Mouse (Mus musculus) ovary, postnatal 36 days (tissue): ENCODE measurements around the gene Kcnh8.

Experiments used
- DNase-seq: peaks from one replicate; pipeline ENCODE4 v3.0.0; 2022; ENCODE audit warnings: low spot score, mixed read lengths

Kcnh8 gene

GRCm38 (mm10) chr17:52602093-52602780 lies at the start of gene Kcnh8:
Gene Kcnh8 (plus strand): TSS chr17:52602709.
- DNase-seq = peak; percentile 2

- peak; percentile 3 for DNase-seq
Observed at GRCm38 (mm10) chr17:52559961-52560720, 42.4 kb upstream of the Kcnh8 start.

DNA sequence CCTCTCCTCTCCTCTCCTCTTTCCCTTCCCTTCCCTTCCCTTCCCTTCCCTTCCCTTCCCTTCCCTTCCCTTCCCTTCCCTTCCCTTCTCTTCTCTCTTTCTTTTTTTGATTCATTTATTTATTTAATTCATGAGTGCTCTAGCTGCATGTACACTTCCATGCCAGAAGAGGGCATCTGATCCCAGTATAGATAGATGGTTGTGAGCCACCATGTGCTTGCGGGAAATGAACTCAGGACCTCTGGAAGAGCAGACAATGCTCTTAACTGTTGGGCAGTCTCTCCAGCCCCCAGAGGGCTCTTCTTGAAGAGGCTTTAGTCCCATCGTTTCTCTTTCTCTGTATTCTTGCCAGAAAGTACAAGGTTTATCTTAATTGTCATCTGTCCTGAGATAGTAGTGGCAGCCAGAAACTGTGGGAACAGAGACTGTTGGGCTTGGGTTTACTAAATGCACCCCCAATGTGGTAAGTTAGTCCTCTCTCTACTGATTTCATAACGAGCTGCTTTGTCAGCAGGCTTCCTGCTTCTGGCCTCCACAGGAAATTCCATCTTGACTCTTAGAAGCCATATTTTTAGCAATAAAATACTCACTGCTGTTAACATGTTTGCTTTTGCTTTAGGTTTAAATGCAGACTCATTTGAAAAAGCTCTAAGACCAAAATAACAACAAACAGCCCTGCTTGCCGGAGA lies 36.9 kb upstream of the Kcnh8 start:
- no peak for DNase-seq

GRCm38 (mm10) chr17:52569584-52570270 lies 32.8 kb upstream of the Kcnh8 start:
- DNase-seq = no peak

- no peak for DNase-seq
Observed at GRCm38 (mm10) chr17:52572229-52572628, 30.3 kb upstream of the Kcnh8 start.

GRCm38 (mm10) chr17:52591503-52592194 lies 10.9 kb upstream of the Kcnh8 start:
- no peak for DNase-seq

- DNase-seq = no peak
Observed at GRCm38 (mm10) chr17:52599141-52599540, 3.4 kb upstream of the Kcnh8 start.

GRCm38 (mm10) chr17:52600882-52601371 lies 1.6 kb upstream of the Kcnh8 start:
- peak; percentile 21 for DNase-seq

- no peak for DNase-seq
Observed at GRCm38 (mm10) chr17:52602781-52603170, 267 bp downstream of the Kcnh8 start.

- peak; percentile 13 for DNase-seq
Observed at GRCm38 (mm10) chr17:52603411-52603810, 902 bp downstream of the Kcnh8 start.

- no peak for DNase-seq
Observed at GRCm38 (mm10) chr17:52611382-52611781, 8.9 kb downstream of the Kcnh8 start.

GRCm38 (mm10) chr17:52649186-52649585 lies 46.7 kb downstream of the Kcnh8 start:
- DNase-seq = no peak

DNA sequence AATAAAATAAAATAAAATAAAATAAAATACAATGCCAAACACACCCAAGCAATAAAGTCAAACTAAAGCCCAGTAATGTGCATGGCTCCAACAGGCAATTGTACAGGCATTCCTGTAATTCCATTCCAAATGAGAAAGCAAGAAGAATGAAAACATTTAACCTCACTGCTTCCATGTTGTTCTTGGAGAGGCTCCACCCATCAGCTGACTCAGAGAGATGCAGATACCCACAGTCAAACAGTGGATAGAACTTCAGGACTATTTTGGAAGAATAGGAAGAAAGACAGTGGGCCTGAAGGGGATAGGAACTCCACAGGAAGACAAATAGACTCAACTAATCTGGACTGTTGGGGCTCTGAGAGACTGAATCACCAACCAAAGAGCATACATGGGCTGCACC lies 89.5 kb downstream of the Kcnh8 start:
- no peak for DNase-seq

DNA sequence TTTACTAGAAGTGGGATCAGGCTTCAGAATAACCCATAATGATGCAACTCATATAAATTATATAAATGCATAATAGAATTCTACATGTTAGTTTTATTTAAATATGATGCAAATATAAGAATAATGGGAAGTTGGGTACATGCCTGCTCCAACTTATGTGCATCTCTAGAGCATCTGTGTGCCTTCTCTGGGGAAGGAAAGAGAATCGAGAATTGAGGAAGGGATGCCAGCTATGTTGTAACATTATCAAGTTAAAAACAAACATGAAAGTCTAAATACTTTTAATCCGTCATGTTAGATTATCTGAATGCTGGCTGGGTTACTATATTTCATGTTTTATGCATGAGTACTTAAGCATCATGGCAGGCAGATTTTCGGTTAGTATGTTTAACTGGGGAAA lies 99.4 kb downstream of the Kcnh8 start:
- DNase-seq = no peak

GRCm38 (mm10) chr17:52712319-52712718 lies 109.8 kb downstream of the Kcnh8 start:
- no peak for DNase-seq

DNA sequence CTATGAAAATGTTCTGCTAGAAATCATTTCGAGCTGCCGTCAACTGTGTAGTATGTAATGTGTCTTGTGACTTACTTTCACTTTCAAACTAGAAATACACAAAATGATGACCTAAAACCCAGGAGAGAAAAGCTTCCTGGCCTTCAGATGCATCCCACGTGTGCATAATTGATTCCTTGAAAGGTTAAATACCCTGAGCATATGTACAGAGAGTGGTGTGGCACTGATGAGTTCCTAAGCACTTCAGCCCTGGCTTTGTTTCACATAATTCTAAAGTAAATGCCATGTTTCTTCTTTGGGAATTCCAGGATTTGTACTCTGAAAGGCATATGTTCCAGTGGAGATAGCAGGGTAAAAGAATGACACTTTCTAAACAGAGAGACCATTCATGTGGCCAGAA lies 119.7 kb downstream of the Kcnh8 start:
- DNase-seq = no peak

DNA sequence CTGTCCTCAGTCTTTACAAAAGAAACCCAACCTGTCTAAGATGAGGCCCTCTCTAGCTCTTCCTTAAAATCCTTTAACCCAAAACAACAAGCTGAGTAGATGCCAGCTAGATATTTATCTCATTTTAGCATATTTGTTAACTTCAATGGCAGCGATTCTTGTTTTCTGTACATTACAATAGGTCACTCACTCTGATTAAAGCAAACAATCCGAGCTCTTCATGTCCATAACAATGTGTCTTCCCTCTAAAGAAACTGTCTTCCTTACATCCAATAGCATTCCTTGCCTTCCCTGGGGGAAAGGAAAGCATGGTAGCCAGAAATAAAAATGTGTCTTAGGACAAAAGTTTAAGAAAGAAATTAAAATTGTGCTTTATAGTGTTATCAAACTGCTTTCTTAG lies 126.3 kb downstream of the Kcnh8 start:
- no peak for DNase-seq

DNA sequence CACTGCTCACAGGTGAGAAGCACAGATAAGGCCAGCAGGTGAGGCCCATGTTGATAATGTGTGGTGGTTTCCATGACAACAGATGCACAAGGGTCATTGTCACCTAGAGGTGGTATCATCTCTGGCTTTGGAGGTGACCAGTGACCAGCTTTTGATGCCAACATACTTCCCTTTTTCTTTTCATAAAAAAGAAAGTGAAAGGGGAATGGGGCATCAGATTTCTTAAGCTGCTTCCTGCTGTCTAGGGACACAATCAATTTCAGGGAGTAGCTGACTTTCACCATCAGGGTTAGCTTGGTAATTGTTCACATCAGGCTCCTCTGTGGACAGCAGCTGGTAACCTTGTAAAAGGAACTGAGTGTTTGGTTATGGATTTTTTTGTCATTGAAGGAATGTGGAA lies 135.9 kb downstream of the Kcnh8 start:
- no peak for DNase-seq

DNA sequence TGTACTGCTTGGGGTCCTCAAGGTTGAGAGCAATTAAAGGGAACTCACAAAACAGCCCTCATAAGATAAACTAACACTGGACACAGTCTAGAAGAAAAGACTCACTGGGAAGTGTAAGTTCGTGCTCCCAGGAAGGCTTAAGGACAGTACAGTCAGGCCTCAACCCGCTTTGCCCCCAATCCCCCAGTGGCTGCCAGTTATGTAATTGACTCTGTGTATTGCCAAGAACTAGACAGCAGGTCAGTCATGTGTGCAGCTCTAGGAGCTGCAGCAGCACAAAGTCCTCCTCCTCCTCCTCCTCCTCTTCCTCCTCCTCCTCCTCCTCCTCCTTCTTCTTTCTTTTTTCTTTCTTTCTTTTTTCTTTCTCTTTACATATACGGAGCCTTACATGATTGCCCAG lies 185.6 kb downstream of the Kcnh8 start:
- DNase-seq = no peak

DNA sequence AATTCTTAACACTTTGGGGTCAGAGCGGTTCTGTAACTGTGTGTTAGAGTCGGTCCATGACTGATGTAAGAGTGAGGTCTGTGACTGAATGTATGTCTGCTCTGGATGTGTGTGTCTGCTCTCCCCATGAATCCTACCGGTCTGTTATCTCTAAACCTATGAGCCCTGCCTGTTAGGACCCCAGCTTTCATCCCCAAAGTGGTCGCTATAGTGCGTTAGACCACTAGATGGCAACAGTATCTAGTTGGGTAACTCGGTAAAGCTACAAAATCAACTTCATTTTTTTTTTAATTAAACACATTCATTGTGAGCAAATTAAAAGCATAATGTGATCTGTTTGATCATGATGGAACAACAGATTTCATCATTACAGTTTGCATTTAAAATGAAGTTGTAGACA lies 202.0 kb downstream of the Kcnh8 start:
- no peak for DNase-seq

DNA sequence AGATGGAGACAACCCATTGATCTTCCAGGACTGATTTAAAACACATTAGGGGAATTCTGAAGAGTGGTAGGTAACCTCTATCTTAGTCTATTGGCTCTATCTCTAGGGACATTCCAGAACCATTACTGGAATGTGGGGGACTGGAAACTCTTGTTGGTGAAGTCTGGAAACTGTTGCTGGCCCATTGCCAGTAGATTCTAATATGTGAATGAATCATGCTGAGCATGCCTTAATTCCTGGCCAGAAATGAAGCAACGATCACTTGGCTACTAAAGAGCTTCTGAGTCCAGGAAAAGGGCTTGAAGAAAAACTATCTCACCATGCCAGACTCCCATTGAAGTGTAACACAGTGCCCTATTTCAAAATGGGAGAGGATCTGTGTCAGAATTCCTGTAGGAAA lies 208.3 kb downstream of the Kcnh8 start:
- no peak for DNase-seq

DNA sequence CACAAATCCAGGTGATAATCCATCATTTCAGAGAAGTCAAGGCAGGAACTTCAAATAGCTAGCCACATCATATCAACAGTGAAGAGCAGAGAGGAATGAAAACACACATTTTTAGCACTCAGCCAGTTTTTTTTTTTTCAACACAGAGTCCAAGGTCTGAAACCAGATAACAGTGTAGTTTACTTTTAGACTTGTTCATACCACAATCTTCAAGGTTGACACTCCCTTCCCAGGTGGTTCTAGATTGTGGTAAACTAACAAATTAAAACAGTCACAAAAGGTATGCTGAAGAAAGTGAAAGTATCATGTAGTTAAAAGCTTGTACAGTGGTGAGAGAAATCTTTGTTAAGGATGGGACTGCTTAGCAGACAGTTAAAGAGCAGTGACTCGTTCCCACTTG lies 216.5 kb downstream of the Kcnh8 start:
- no peak for DNase-seq
